Mouse (Mus musculus) intestine, postnatal 0 days (tissue): ENCODE results near the gene Crebl2. TPM values are rescaled to one million over a fixed set of nuclear protein-coding genes. Genes with fewer than 3 reads are reported as not detected.
A peak's percentile ranks its signal among the peaks of the same experiment; 100 is the strongest.

Experiments
- ATAC-seq: fragments of 200-750 bp; cut with Nextera tagmentation; 2 replicates; pipeline ENCODE4 v1.8.0; 2017; ENCODE audit warnings: mild to moderate bottlenecking, moderate TSS enrichment, moderate library complexity
- H3K27ac ChIP-seq: fragments of 300-500 bp; sonication (generic); 2 replicates; pipeline ENCODE4 v1.5.1; 2014; ENCODE audit warnings: mild to moderate bottlenecking, low read depth, low read length, moderate library complexity
- H3K27me3 ChIP-seq: fragments of 300-500 bp; sonication (generic); replicated peaks from 2 replicates; pipeline ENCODE4 v1.6.1; 2014; ENCODE audit warnings: low read length, mixed read lengths; ENCODE audit not compliant: control insufficient read depth, insufficient read depth
- H3K36me3 ChIP-seq: fragments of 300-500 bp; sonication (generic); 2 replicates; pipeline ENCODE4 v1.6.1; 2014; ENCODE audit warnings: mild to moderate bottlenecking, moderate library complexity; ENCODE audit not compliant: control insufficient read depth, insufficient read depth
- H3K4me1 ChIP-seq: fragments of 300-500 bp; sonication (generic); replicated peaks from 2 replicates; pipeline ENCODE4 v1.6.1; 2014; ENCODE audit warnings: antibody characterized with exemption, low read length, mixed read lengths; ENCODE audit not compliant: control insufficient read depth, insufficient read depth
- H3K4me2 ChIP-seq: fragments of 300-500 bp; sonication (generic); replicated peaks from 2 replicates; pipeline ENCODE4 v1.6.1; 2014; ENCODE audit warnings: low read depth, mild to moderate bottlenecking, moderate library complexity
- H3K4me3 ChIP-seq: fragments of 300-500 bp; sonication (generic); 2 replicates; pipeline ENCODE4 v1.5.1; 2014; ENCODE audit warnings: low read depth, low read length
- H3K9ac ChIP-seq: fragments of 300-500 bp; sonication (generic); 2 replicates; pipeline ENCODE4 v1.6.1; 2014; ENCODE audit warnings: mild to moderate bottlenecking, low read depth, low read length
- H3K9me3 ChIP-seq: fragments of 300-500 bp; sonication (generic); 2 replicates; pipeline ENCODE4 v1.6.1; 2016; ENCODE audit warnings: mixed run types; ENCODE audit not compliant: control insufficient read depth
- CTCF ChIP-seq: sonication (generic); IDR thresholded peaks from 2 replicates; pipeline ENCODE4 v1.5.1; 2016; ENCODE audit warnings: low read depth, mild to moderate bottlenecking, control low read depth, antibody characterized with exemption, moderate library complexity
- WGBS: fragments of 180-500 bp; shearing (Covaris S2); extraction: QIAGEN DNeasy Blood & Tissue Kit; methylation state at CpG from one replicate; pipeline ENCODE4 v1.1.7; 2014; 5-methylcytosine and 5-hydroxymethylcytosine counted together
- polyA plus RNA-seq: library from polyadenylated mRNA; unstranded; fragments of >200 nt; fragmentation: Nextera tagmentation; extraction: Ambion mirVana; gene quantifications from 2 replicates; pipeline ENCODE4 v1.2.1, GENCODE M21; 2015

The Crebl2 gene
- polyA plus RNA-seq, 1 experiment from 2014 or later, result 4.9 TPM

DNA sequence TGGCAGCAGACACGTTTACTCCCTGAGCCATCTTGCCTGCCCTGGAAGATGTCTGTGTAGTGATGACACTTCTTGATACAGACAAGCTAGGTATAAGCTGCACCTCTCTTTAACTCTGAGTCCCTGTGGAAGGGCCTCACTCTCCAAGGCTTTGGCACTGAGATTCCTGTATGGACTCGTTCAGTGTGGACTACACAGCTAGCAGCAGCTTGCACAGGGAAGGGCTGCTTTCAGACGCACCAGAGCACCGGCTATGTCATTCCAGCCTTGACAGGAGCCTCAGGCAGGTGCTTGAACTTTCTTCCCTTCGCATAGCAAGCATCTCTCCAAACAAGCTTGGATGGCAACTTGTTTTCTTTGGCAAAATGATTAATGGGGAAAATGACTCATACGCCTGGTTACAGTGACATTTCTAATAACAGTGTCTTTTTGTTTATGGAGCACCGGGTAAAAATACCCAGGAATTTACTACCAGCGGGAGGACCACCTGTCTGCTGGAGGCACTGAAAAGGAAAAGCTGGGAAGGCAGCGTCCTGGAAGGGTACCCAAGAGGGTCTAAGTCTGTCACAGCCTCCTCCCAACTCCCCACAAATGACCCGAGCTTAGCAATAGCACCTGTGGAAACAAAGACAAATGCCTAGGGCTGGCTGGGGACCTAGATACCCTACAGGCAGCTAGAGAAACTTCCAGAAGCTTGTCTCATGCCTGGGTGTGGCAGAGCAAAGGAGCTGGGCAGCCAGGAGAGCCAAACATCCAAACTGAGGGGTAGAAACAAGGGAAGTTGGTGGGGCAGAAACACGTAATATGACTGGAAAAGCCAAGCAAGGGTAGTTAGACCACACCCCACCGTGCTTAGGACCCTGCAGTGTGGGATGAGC lies 12.7 kb upstream of the Crebl2 start:
- no peak overlapping the region for H3K4me3 ChIP-seq
- no peak overlapping the region for H3K27ac ChIP-seq
- H3K36me3 ChIP-seq, result no peaks in the 10 kb centered on the region
- H3K4me2 ChIP-seq, result no peak overlapping the region
- H3K4me1 ChIP-seq, result no peaks in the 10 kb centered on the region
- no peak for TF ChIP-seq CTCF
- 59% methylated on average over 12 of the region's 12 CpGs for WGBS
- H3K9me3 ChIP-seq, result no peaks in the 10 kb centered on the region
- no peak overlapping the region for H3K9ac ChIP-seq
- ATAC-seq, result no peak
- no peaks in the 10 kb centered on the region for H3K27me3 ChIP-seq

DNA sequence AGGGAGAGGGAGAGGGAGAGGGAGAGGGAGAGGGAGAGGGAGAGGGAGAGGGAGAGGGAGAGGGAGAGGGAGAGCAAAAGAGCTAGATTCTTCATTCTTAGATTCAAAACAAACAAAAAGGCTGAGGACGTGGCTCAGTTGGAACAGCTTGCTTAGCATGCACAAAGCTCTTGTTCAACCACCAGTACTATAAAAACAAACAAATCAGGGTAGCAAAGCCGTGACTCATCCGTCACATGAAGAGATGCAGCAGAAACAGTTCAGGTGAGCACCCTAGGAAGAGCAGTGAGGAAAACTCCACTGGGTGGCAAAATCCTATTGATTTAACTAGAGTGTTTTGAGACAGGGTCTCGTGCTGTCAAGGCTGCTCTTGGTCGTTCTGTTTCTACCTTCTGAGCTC lies 10.2 kb upstream of the Crebl2 start:
- Histone ChIP-seq H3K4me3 (no peak overlapping the region), H3K4me2 (no peak overlapping the region), H3K9me3 (no peaks in the 10 kb centered on the region), H3K36me3 (no peaks in the 10 kb centered on the region), H3K9ac (no peak overlapping the region), H3K27ac (no peak overlapping the region), H3K4me1 (no peaks in the 10 kb centered on the region), H3K27me3 (no peaks in the 10 kb centered on the region)
- no peak for TF ChIP-seq CTCF
- no peak for ATAC-seq
- WGBS, result 38% methylated on average over 5 of the region's 5 CpGs

DNA sequence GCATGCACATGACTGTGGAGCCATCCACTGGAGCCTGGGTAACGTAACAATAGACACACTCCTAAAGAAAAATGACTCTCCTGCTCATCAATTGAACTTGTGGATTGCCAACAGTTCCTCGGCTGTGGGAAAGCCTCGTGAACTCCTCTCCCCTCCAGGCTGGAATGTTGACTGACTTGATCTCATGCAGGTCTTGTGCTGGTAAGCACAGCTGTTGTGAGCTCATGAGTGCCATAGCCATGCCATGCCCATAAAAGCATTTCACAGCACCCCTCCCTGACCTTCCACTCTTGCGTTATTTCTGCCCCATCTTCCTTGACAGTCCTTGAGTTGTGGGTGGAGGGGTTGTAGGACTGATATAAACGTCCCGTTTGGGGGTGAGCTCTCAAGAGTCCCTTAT lies 9.5 kb upstream of the Crebl2 start:
- Histone ChIP-seq H3K27ac (no peak overlapping the region), H3K4me1 (no peaks in the 10 kb centered on the region), H3K27me3 (no peaks in the 10 kb centered on the region), H3K9ac (no peak overlapping the region), H3K4me3 (no peak overlapping the region), H3K36me3 (no peaks in the 10 kb centered on the region), H3K9me3 (no peaks in the 10 kb centered on the region), H3K4me2 (no peak overlapping the region)
- no peak; the same call in 1 of the 2 replicates for ATAC-seq
- TF ChIP-seq CTCF, result no peak
- 47% methylated on average over 6 of the region's 6 CpGs for WGBS

DNA sequence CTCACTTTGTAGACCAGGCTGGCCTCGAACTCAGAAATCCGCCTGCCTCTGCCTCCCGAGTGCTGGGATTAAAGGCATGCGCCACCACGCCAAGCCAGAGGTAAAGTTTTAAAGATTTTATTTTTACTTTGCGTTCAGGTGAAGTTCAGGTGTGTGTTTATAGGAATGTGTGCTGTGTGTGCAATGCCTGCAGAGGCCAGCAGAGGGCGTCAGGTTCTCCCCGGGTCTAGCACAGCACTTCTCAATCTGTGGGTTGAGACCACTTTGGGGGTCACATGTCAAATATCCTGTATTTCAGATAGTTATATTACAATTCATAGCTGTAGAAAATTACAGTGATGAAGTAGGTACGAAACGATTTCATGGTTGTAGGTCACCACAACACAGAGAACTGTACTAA lies 7.1 kb upstream of the Crebl2 start:
- no peak overlapping the region for H3K9ac ChIP-seq
- no peaks in the 10 kb centered on the region for H3K27me3 ChIP-seq
- no peaks in the 10 kb centered on the region for H3K4me1 ChIP-seq
- WGBS, result 74% methylated on average over 10 of the region's 10 CpGs
- H3K9me3 ChIP-seq, result no peaks in the 10 kb centered on the region
- TF ChIP-seq CTCF, result peak; percentile 67
- no peak overlapping the region for H3K27ac ChIP-seq
- no peak overlapping the region for H3K4me2 ChIP-seq
- H3K4me3 ChIP-seq, result no peak overlapping the region
- no peak for ATAC-seq
- no peaks in the 10 kb centered on the region for H3K36me3 ChIP-seq

DNA sequence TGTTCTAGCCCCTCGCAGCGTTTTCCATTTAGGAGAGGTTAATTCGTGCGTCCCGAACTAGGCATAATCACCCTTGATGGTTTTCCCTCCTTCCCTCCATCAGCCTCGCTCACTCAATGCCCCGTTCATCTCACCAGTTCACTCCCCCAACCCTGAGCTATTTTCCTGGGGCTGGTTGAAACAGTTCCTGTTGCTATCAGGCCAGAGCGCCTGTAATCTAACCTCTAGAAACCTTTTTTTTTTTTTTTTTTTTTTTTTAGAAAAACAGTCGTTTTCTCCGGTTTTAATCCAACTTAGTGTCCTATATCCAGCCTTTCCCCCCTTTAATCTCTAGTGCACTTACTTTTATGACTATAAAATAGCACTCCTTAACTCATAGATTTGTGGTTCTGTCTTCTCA lies 822 bp downstream of the Crebl2 start:
- Histone ChIP-seq H3K27me3 (no peaks in the 10 kb centered on the region), H3K4me3 (peak overlapping the region; percentile 58), H3K9ac (peak overlapping the region; percentile 60; the same call in 1 of the 2 replicates), H3K4me1 (0 out of 2 replicates have a peak, but pooled peaks cover 2% of the 10 kb centered on the region), H3K4me2 (peak overlapping the region; percentile 75), H3K9me3 (no peaks in the 10 kb centered on the region), H3K36me3 (no peaks in the 10 kb centered on the region), H3K27ac (peak overlapping the region; percentile 96)
- no peak for TF ChIP-seq CTCF
- ATAC-seq, result no peak
- 2% methylated on average over 10 of the region's 10 CpGs for WGBS

DNA sequence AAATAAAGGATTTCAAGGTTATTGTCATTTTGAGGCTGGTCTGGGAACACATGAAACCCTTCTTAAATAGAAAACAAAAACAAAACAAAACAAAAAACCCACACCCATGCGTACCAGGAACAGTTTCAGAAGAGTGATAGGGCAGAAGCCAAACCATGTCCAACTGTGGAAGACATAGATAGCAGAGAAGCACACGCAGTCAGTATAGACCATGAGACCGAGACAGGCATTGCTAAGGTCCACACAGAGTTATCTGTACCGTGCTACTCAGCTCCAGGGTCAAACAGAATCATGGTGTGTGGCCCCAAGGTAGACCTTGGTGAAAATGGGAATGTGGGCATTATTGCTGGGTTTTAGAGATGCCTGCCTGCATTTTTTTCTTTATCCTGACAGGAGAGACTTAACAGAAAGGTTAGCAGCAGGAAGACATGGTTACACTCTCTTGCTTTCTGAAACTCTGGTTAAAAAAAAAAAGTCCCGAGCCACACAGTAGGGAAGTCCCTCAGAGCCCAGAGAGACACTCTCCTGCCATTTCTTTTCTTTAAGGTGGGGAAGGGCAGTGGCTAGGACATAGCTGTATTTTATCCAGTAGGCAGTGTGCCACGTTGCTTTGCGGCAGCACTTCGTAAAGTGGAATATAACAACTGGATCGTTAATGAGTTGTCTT lies 4.8 kb downstream of the Crebl2 start:
- Histone ChIP-seq H3K9me3 (no peaks in the 10 kb centered on the region), H3K4me2 (no peak overlapping the region), H3K4me3 (no peak overlapping the region), H3K27me3 (no peaks in the 10 kb centered on the region), H3K27ac (no peak overlapping the region), H3K4me1 (no peaks in the 10 kb centered on the region), H3K9ac (no peak overlapping the region), H3K36me3 (0 out of 2 replicates have a peak, but pooled peaks cover 6% of the 10 kb centered on the region)
- 82% methylated on average over 9 of the region's 9 CpGs for WGBS
- no peak for TF ChIP-seq CTCF
- no peak for ATAC-seq
